Mouse (Mus musculus) stomach, embryonic 15.5 days (tissue): ENCODE data around the gene Tmed2. TPM values are rescaled to one million over a fixed set of nuclear protein-coding genes. Genes with fewer than 3 reads are reported as not detected.

Experiments
- ATAC-seq: fragments of 200-750 bp; cut with Nextera tagmentation; 2 replicates; pipeline ENCODE4 v1.8.0; 2017; ENCODE audit warnings: low read depth, moderate number of reproducible peaks, moderate TSS enrichment; ENCODE audit not compliant: insufficient read depth, low FRiP score
- H3K27ac ChIP-seq: fragments of 300-500 bp; sonication (generic); 2 replicates; pipeline ENCODE4 v1.5.1; 2015; ENCODE audit warnings: mild to moderate bottlenecking, inconsistent platforms
- H3K27me3 ChIP-seq: fragments of 300-500 bp; sonication (generic); replicated peaks from 2 replicates; pipeline ENCODE4 v1.6.1; 2015; ENCODE audit warnings: inconsistent platforms
- H3K36me3 ChIP-seq: fragments of 300-500 bp; sonication (generic); 2 replicates; pipeline ENCODE4 v1.6.1; 2015; ENCODE audit warnings: inconsistent platforms
- H3K4me1 ChIP-seq: fragments of 300-500 bp; sonication (generic); 2 replicates; pipeline ENCODE4 v1.6.1; 2015; ENCODE audit warnings: inconsistent platforms
- H3K4me2 ChIP-seq: fragments of 300-500 bp; sonication (generic); 2 replicates; pipeline ENCODE4 v1.6.1; 2015; ENCODE audit warnings: mild to moderate bottlenecking, inconsistent platforms
- H3K4me3 ChIP-seq: fragments of 300-500 bp; sonication (generic); replicated peaks from 2 replicates; pipeline ENCODE4 v1.5.1; 2015; ENCODE audit warnings: inconsistent platforms
- H3K9ac ChIP-seq: fragments of 300-500 bp; sonication (generic); 2 replicates; pipeline ENCODE4 v1.6.1; 2015; ENCODE audit warnings: inconsistent platforms
- H3K9me3 ChIP-seq: fragments of 300-500 bp; sonication (generic); 2 replicates; pipeline ENCODE4 v1.6.1; 2016; ENCODE audit warnings: inconsistent platforms
- WGBS: fragments of 180-500 bp; shearing (Covaris S2); methylation state at CpG from one replicate; pipeline ENCODE4 v1.1.7; 2015; 5-methylcytosine and 5-hydroxymethylcytosine counted together
- polyA plus RNA-seq: library from polyadenylated mRNA; unstranded; fragments of >200 nt; fragmentation: Nextera tagmentation; extraction: Ambion mirVana; gene quantifications from 2 replicates; pipeline ENCODE4 v1.2.1, GENCODE M21; 2015

Gene Tmed2
- polyA plus RNA-seq, 1 experiment from 2014 or later = 589 TPM

GRCm38 (mm10) chr5:124529191-124529651 lies 11.3 kb upstream of the Tmed2 start:
- peak overlapping the region; percentile 81 for H3K4me2 ChIP-seq
- H3K9me3 ChIP-seq = no peaks in the 10 kb centered on the region
- ATAC-seq = no peak
- H3K4me1 ChIP-seq = peaks cover 35% of the 10 kb centered on the region
- peak overlapping the region; percentile 10; the same call in 1 of the 2 replicates for H3K27ac ChIP-seq
- no peaks in the 10 kb centered on the region for H3K27me3 ChIP-seq
- 0 out of 2 replicates have a peak overlapping the region, but pooled peaks have one; percentile 6 for H3K9ac ChIP-seq
- 20% methylated on average over 8 of the region's 8 CpGs for WGBS
- H3K4me3 ChIP-seq = peak overlapping the region; percentile 80
- no peaks in the 10 kb centered on the region for H3K36me3 ChIP-seq

GRCm38 (mm10) chr5:124529697-124530096 lies 10.8 kb upstream of the Tmed2 start:
- no peak overlapping the region for H3K9ac ChIP-seq
- no peak overlapping the region for H3K27ac ChIP-seq
- H3K4me2 ChIP-seq = peak overlapping the region; percentile 81
- no peaks in the 10 kb centered on the region for H3K9me3 ChIP-seq
- ATAC-seq = no peak
- no peaks in the 10 kb centered on the region for H3K36me3 ChIP-seq
- peak overlapping the region; percentile 80 for H3K4me3 ChIP-seq
- H3K4me1 ChIP-seq = peaks cover 35% of the 10 kb centered on the region
- 42% methylated on average over 8 of the region's 8 CpGs for WGBS
- H3K27me3 ChIP-seq = no peaks in the 10 kb centered on the region

- Histone ChIP-seq H3K4me2 (peak within 1 kb of the TSS; percentile 81), H3K36me3 (no peaks in the 10 kb centered on the region), H3K27me3 (no peaks in the 10 kb centered on the region), H3K27ac (peak within 1 kb of the TSS; percentile 73), H3K9ac (peak within 1 kb of the TSS; percentile 54), H3K9me3 (no peaks in the 10 kb centered on the region), H3K4me1 (peaks cover 35% of the 10 kb centered on the region), H3K4me3 (peak within 1 kb of the TSS; percentile 80)
- ATAC-seq = peak; percentile 77
- under 1% methylated on average over 92 of the region's 96 CpGs for WGBS
Observed at GRCm38 (mm10) chr5:124530655-124531582, 9.6 kb upstream of the Tmed2 start, which contains the start of gene Rilpl1. Gene Rilpl1, minus strand, starts transcription at chr5:124531391.

- whole genome bisulfite sequencing = 15% methylated on average over 14 of the region's 14 CpGs
- Histone ChIP-seq H3K9me3 (no peaks in the 10 kb centered on the region), H3K4me3 (peak overlapping the region; percentile 80), H3K36me3 (no peaks in the 10 kb centered on the region), H3K27ac (peak overlapping the region; percentile 73), H3K4me2 (peak overlapping the region; percentile 81), H3K4me1 (peaks cover 36% of the 10 kb centered on the region), H3K27me3 (no peaks in the 10 kb centered on the region), H3K9ac (peak overlapping the region; percentile 54)
- peak; percentile 6; the same call in 1 of the 2 replicates for ATAC-seq
Observed at GRCm38 (mm10) chr5:124531583-124531930, 8.9 kb upstream of the Tmed2 start.

GRCm38 (mm10) chr5:124532451-124532850 lies 8.0 kb upstream of the Tmed2 start:
- Histone ChIP-seq H3K27me3 (no peaks in the 10 kb centered on the region), H3K4me2 (0 out of 2 replicates have a peak overlapping the region, but pooled peaks have one; percentile 13), H3K27ac (peak overlapping the region; percentile 76), H3K4me1 (peaks cover 41% of the 10 kb centered on the region), H3K4me3 (no peak overlapping the region), H3K9me3 (no peaks in the 10 kb centered on the region), H3K9ac (no peak overlapping the region), H3K36me3 (no peaks in the 10 kb centered on the region)
- 24% methylated on average over 7 of the region's 7 CpGs for WGBS
- no peak for ATAC-seq

GRCm38 (mm10) chr5:124535016-124535415 lies 5.5 kb upstream of the Tmed2 start:
- Histone ChIP-seq H3K9ac (no peak overlapping the region), H3K4me3 (no peak overlapping the region), H3K36me3 (no peaks in the 10 kb centered on the region), H3K27me3 (no peaks in the 10 kb centered on the region), H3K27ac (no peak overlapping the region), H3K4me1 (peaks cover 24% of the 10 kb centered on the region), H3K9me3 (no peaks in the 10 kb centered on the region), H3K4me2 (no peak overlapping the region)
- ATAC-seq = no peak
- 67% methylated on average over 5 of the region's 5 CpGs for WGBS

- H3K27ac ChIP-seq = peak overlapping the region; percentile 61; the same call in 1 of the 2 replicates
Observed at GRCm38 (mm10) chr5:124536776-124537175, 3.7 kb upstream of the Tmed2 start.

GRCm38 (mm10) chr5:124538813-124539792 lies 1.4 kb upstream of the Tmed2 start:
- Histone ChIP-seq H3K9me3 (no peaks in the 10 kb centered on the region), H3K36me3 (peaks cover 2% of the 10 kb centered on the region), H3K9ac (no peak overlapping the region), H3K4me3 (no peak overlapping the region), H3K4me1 (peaks cover 17% of the 10 kb centered on the region), H3K27me3 (no peaks in the 10 kb centered on the region), H3K27ac (no peak overlapping the region), H3K4me2 (no peak overlapping the region)
- WGBS = 79% methylated on average over 16 of the region's 16 CpGs
- ATAC-seq = no peak

More at GRCm38 (mm10) chr5:124536776-124537175, 3.7 kb upstream of the Tmed2 start:
- H3K27me3 ChIP-seq = no peaks in the 10 kb centered on the region
- H3K4me2 ChIP-seq = peak overlapping the region; percentile 54
- H3K36me3 ChIP-seq = no peaks in the 10 kb centered on the region
- ATAC-seq = no peak
- peak overlapping the region; percentile 17 for H3K4me3 ChIP-seq
- H3K4me1 ChIP-seq = peaks cover 19% of the 10 kb centered on the region
- WGBS = 4% methylated on average over 17 of the region's 17 CpGs
- no peaks in the 10 kb centered on the region for H3K9me3 ChIP-seq
- H3K9ac ChIP-seq = no peak overlapping the region

GRCm38 (mm10) chr5:124539905-124540304 lies 590 bp upstream of the Tmed2 start:
- H3K4me2 ChIP-seq = peak overlapping the region; percentile 53; the same call in 1 of the 2 replicates
- WGBS = 69% methylated on average over 4 of the region's 4 CpGs
- peaks cover 10% of the 10 kb centered on the region for H3K36me3 ChIP-seq
- ATAC-seq = no peak
- H3K27ac ChIP-seq = no peak overlapping the region; the same call in 1 of the 2 replicates
- H3K9ac ChIP-seq = no peak overlapping the region
- H3K27me3 ChIP-seq = no peaks in the 10 kb centered on the region
- H3K4me3 ChIP-seq = peak overlapping the region; percentile 94
- H3K4me1 ChIP-seq = peaks cover 22% of the 10 kb centered on the region
- H3K9me3 ChIP-seq = no peaks in the 10 kb centered on the region

- peaks cover 23% of the 10 kb centered on the region for H3K4me1 ChIP-seq
- peaks cover 21% of the 10 kb centered on the region for H3K36me3 ChIP-seq
- WGBS = under 1% methylated on average over 77 of the region's 89 CpGs
- ATAC-seq = peak; percentile 72
- no peaks in the 10 kb centered on the region for H3K27me3 ChIP-seq
- H3K9me3 ChIP-seq = no peaks in the 10 kb centered on the region
- peak overlapping the region; percentile 91 for H3K9ac ChIP-seq
- H3K27ac ChIP-seq = peak overlapping the region; percentile 91
- H3K4me2 ChIP-seq = peak overlapping the region; percentile 70
- peak overlapping the region; percentile 94 for H3K4me3 ChIP-seq
Observed at GRCm38 (mm10) chr5:124540905-124541601, 558 bp downstream of the Tmed2 start.

- peak overlapping the region; percentile 94 for H3K4me3 ChIP-seq
- no peaks in the 10 kb centered on the region for H3K27me3 ChIP-seq
- H3K9me3 ChIP-seq = no peaks in the 10 kb centered on the region
- WGBS = 5% methylated on average over 8 of the region's 8 CpGs
- peak overlapping the region; percentile 70 for H3K4me2 ChIP-seq
- ATAC-seq = no peak
- peak overlapping the region; percentile 91 for H3K9ac ChIP-seq
- H3K27ac ChIP-seq = peak overlapping the region; percentile 91
- H3K36me3 ChIP-seq = peaks cover 27% of the 10 kb centered on the region
- peaks cover 21% of the 10 kb centered on the region for H3K4me1 ChIP-seq
Observed at GRCm38 (mm10) chr5:124541602-124541973, 1.1 kb downstream of the Tmed2 start.
